In genomic region chr3:98249378-98249777, GRCm38 (mm10) we compare ENCODE assay signal across 31 mouse cellular contexts. TPM values are rescaled to one million over a fixed set of nuclear protein-coding genes. Genes with fewer than 3 reads are reported as not detected.
DNase-seq lines count a peak whose midpoint lies in the region; ATAC-seq and TF ChIP-seq lines count a peak whose summit lies in the region.
"Had no signal": no experiment of that assay in that cellular context is flagged by ENCODE, and none has a peak within 500 bp of the region (broad histone marks: within the 10 kb centered on the region; RNA-seq: fewer than 3 reads in every experiment).

No protein-coding gene starts in this region.

- no peak overlapping the region for H3K9ac ChIP-seq in liver, adult 2 months (ENCODE audit: low read depth, low read length)
- H3K9ac ChIP-seq in liver, embryonic 12.5 days, result no peak overlapping the region
- no peak overlapping the region for H3K9ac ChIP-seq in intestine, postnatal 0 days (ENCODE audit: low read depth, low read length)
- H3K9ac ChIP-seq: embryonic facial prominence, embryonic 13.5 days; embryonic facial prominence, embryonic 15.5 days; forebrain, embryonic 12.5 days had no signal

- H3K27me3 ChIP-seq in liver, adult 2 months (ENCODE audit: control insufficient read depth, insufficient read depth, low read length), result no peaks in the 10 kb centered on the region
- no peaks in the 10 kb centered on the region for H3K27me3 ChIP-seq in liver, embryonic 12.5 days (replicated peaks)
- no peaks in the 10 kb centered on the region for H3K27me3 ChIP-seq in intestine, postnatal 0 days (replicated peaks; ENCODE audit: control insufficient read depth, insufficient read depth, low read length)
- H3K27me3 ChIP-seq: CH12.LX; embryonic facial prominence, embryonic 13.5 days; embryonic facial prominence, embryonic 15.5 days; forebrain, embryonic 12.5 days had no signal

- H3K27ac ChIP-seq in liver, adult 2 months (replicated peaks; ENCODE audit: insufficient read depth, low read depth, low read length), result peak overlapping the region; percentile 17
- H3K27ac ChIP-seq in liver, embryonic 12.5 days, result no peak overlapping the region
- H3K27ac ChIP-seq in intestine, postnatal 0 days (ENCODE audit: low read depth, low read length), result peak overlapping the region; percentile 84
- H3K27ac ChIP-seq: embryonic facial prominence, embryonic 13.5 days; embryonic facial prominence, embryonic 15.5 days; forebrain, embryonic 10.5 days; forebrain, embryonic 12.5 days had no signal

- no peaks in the 10 kb centered on the region for H3K36me3 ChIP-seq in liver, adult 2 months (ENCODE audit: control insufficient read depth, insufficient read depth, low read length)
- no peaks in the 10 kb centered on the region for H3K36me3 ChIP-seq in liver, embryonic 12.5 days
- H3K36me3 ChIP-seq in intestine, postnatal 0 days (ENCODE audit: control insufficient read depth, insufficient read depth), result no peaks in the 10 kb centered on the region
- H3K36me3 ChIP-seq: embryonic facial prominence, embryonic 13.5 days; embryonic facial prominence, embryonic 15.5 days; forebrain, embryonic 10.5 days; forebrain, embryonic 12.5 days; G1E had no signal

- H3K79me2 ChIP-seq in liver, adult 2 months (ENCODE audit: control insufficient read depth, insufficient read depth, low read length), result no peaks in the 10 kb centered on the region

- 86% methylated on average over 2 of the region's 2 CpGs for WGBS in liver, adult 2 months
- 78% methylated on average over 2 of the region's 2 CpGs for WGBS in liver, embryonic 12.5 days (ENCODE audit: insufficient replicate concordance)
- 42% methylated on average over 2 of the region's 2 CpGs for WGBS in intestine, postnatal 0 days

- H3K4me2 ChIP-seq in liver, embryonic 12.5 days, result no peak overlapping the region
- no peak overlapping the region for H3K4me2 ChIP-seq in intestine, postnatal 0 days (replicated peaks; ENCODE audit: low read depth)
- H3K4me2 ChIP-seq: embryonic facial prominence, embryonic 13.5 days; embryonic facial prominence, embryonic 15.5 days; forebrain, embryonic 12.5 days had no signal

- DNase-seq in frontal cortex, postnatal 25 days (ENCODE audit: low spot score in 2 of 2), result no peak
- DNase-seq in liver, adult 2 months (ENCODE audit: extremely low read depth, low read depth, low spot score), result no peak
- no peak for DNase-seq in adrenal gland, postnatal 14 days
- DNase-seq in lung, postnatal 14 days, result no peak
- DNase-seq: adrenal gland, adult 2 months; adrenal gland, postnatal 25 days; B cell, adult 2 months; cerebellum, adult 11 months; cerebellum, adult 18-20 months; cerebellum, adult 8-10 months; cerebellum, adult 9-11 months; cerebellum, postnatal 14 days; cerebellum, postnatal 36 days; embryo, embryonic 11 days had no signal

- TF ChIP-seq CTCF in liver, adult 2 months (IDR thresholded peaks at IDR 0.05; ENCODE audit: low read depth, low read length), result no peak
- peak; percentile 18; the same call in 1 of the 2 replicates for TF ChIP-seq CTCF in intestine, postnatal 0 days (IDR thresholded peaks at IDR 0.05; ENCODE audit: low read depth)

- no peak overlapping the region for H3K4me3 ChIP-seq in liver, adult 2 months (ENCODE audit: insufficient read depth, low read depth, low read length)
- H3K4me3 ChIP-seq in liver, embryonic 12.5 days, result no peak overlapping the region
- no peak overlapping the region for H3K4me3 ChIP-seq in intestine, postnatal 0 days (ENCODE audit: low read depth, low read length)
- H3K4me3 ChIP-seq: embryonic facial prominence, embryonic 13.5 days; embryonic facial prominence, embryonic 15.5 days; erythroblast, embryonic 14.5 days; forebrain, embryonic 10.5 days; forebrain, embryonic 12.5 days had no signal

- no peak for TF ChIP-seq POLR2A in liver, adult 2 months (IDR thresholded peaks at IDR 0.05; ENCODE audit: extremely low read depth, insufficient read depth, low read length)

- peaks cover 26% of the 10 kb centered on the region for H3K4me1 ChIP-seq in liver, adult 2 months (ENCODE audit: control insufficient read depth, insufficient read depth, low read length)
- peaks cover 23% of the 10 kb centered on the region for H3K4me1 ChIP-seq in liver, embryonic 12.5 days
- peaks cover 4% of the 10 kb centered on the region; the same call in 1 of the 2 replicates for H3K4me1 ChIP-seq in intestine, postnatal 0 days (replicated peaks; ENCODE audit: control insufficient read depth, insufficient read depth, low read length)
- H3K4me1 ChIP-seq: embryonic facial prominence, embryonic 15.5 days had no signal

- peak; percentile 21; the same call in 1 of the 2 replicates for ATAC-seq in frontal cortex, adult (ENCODE audit: low TSS enrichment)
- no peak for ATAC-seq in liver, embryonic 12.5 days
- peak; percentile 88 for ATAC-seq in intestine, postnatal 0 days
- ATAC-seq: CD4-positive, CD25-positive, alpha-beta regulatory T cell, adult 4 months; forebrain, embryonic 14.5 days; forebrain, embryonic 16.5 days had no signal

- H3K9me3 ChIP-seq in liver, embryonic 12.5 days (replicated peaks), result no peaks in the 10 kb centered on the region
- no peaks in the 10 kb centered on the region for H3K9me3 ChIP-seq in intestine, postnatal 0 days (ENCODE audit: control insufficient read depth)
- H3K9me3 ChIP-seq: embryonic facial prominence, embryonic 13.5 days; embryonic facial prominence, embryonic 15.5 days; forebrain, embryonic 12.5 days had no signal

RNA-seq across cellular contexts. Expression of gene Reg4, which starts 27.4 kb away (rescaled TPM):
- 0.37 TPM in 1 of 2 replicates, not detected in the other for total RNA-seq in liver, adult 2 months (2014; rRNA removed)
- not detected in 2 replicates for polyA plus RNA-seq in liver, adult 2 months (2012; rRNA removed)
- not detected in 2 replicates for polyA plus RNA-seq in liver, embryonic 12.5 days (2016; fragmentation: Nextera tagmentation; extraction: Ambion mirVana)
- polyA plus RNA-seq in intestine, postnatal 0 days (2015; fragmentation: Nextera tagmentation; extraction: Ambion mirVana), result 90.6 and 144 TPM in 2 replicates
- not detected in 2 replicates for total RNA-seq in adrenal gland, postnatal 14 days (2021)
- total RNA-seq: adrenal gland, adult 2 months; adrenal gland, postnatal 25 days; adrenal gland, postnatal 4 days; CH12.LX; common myeloid progenitor, adult 5-6 weeks; G1E had no signal
- polyA plus RNA-seq: adrenal gland, adult 2 months; brain, embryonic 14.5 days; CD4-positive, CD25-positive, alpha-beta regulatory T cell, adult 4 months; embryonic facial prominence, embryonic 11.5 days; embryonic facial prominence, embryonic 13.5 days; embryonic facial prominence, embryonic 15.5 days; erythroblast, embryonic 14.5 days; forebrain, embryonic 12.5 days; forebrain, embryonic 14.5 days; forebrain, embryonic 16.5 days; G1E had no signal

RNA-seq across cellular contexts. Expression of gene Hmgcs2, which starts 30.9 kb away (rescaled TPM):
- 687 and 765 TPM in 2 replicates for total RNA-seq in liver, adult 2 months (2014; rRNA removed)
- 1,077 and 1,098 TPM in 2 replicates for polyA plus RNA-seq in liver, adult 2 months (2012; rRNA removed)
- polyA plus RNA-seq in liver, embryonic 12.5 days (2016; fragmentation: Nextera tagmentation; extraction: Ambion mirVana), result 24.7 and 26.9 TPM in 2 replicates
- 649 and 754 TPM in 2 replicates for polyA plus RNA-seq in intestine, postnatal 0 days (2015; fragmentation: Nextera tagmentation; extraction: Ambion mirVana)
- total RNA-seq in adrenal gland, postnatal 14 days (2021), result 33.0 and 171 TPM in 2 replicates
- total RNA-seq: CH12.LX, G1E had no signal
- polyA plus RNA-seq: CD4-positive, CD25-positive, alpha-beta regulatory T cell, adult 4 months; G1E had no signal

Comparison
In these comparisons a context has a peak if more than half of its experiments do, and no peak if none do; other contexts are left out.
1. RNA of gene Hmgcs2, which starts 30.9 kb away (polyA plus RNA-seq): 1,077 to 1,098 TPM in liver, adult 2 months and 649 to 754 TPM in intestine, postnatal 0 days; 24.7 to 26.9 TPM in liver, embryonic 12.5 days; every median in the first group is over 10 times any median in the second.
2. RNA of gene Reg4, which starts 27.4 kb away (polyA plus RNA-seq): 90.6 to 144 TPM in intestine, postnatal 0 days; not detected in liver, adult 2 months and not detected in liver, embryonic 12.5 days; every median in the first group is over 10 times any median in the second.